Mouse (Mus musculus) ES-Bruce4 (cell line): ENCODE results near the gene Dhx9.
"Not testable (repeated sequence)": the region's sequence is repeated elsewhere in the genome, so short reads cannot be mapped to it uniquely, and the experiment has no call there.

Source experiments
- CTCF ChIP-seq: IDR thresholded peaks from one replicate; pipeline ENCODE4 v1.8.1; 2011; ENCODE audit warnings: low read depth, low read length
- EP300 ChIP-seq: IDR thresholded peaks from 2 replicates; pipeline ENCODE4 v1.6.1; 2011; ENCODE audit warnings: low read depth, low read length; ENCODE audit not compliant: insufficient read depth
- POLR2A ChIP-seq: IDR thresholded peaks from one replicate; pipeline ENCODE4 v1.8.1; 2011; ENCODE audit warnings: low read length; ENCODE audit not compliant: insufficient read depth

- not testable (repeated sequence) for TF ChIP-seq CTCF, POLR2A, EP300
Measured at GRCm38 (mm10) chr1:153410915-153411314, 76.5 kb downstream of the Dhx9 start.
